Mouse (Mus musculus) heart, adult 11 months (tissue): ENCODE results near the gene Ccr7.
A peak's percentile ranks its signal among the peaks of the same experiment; 100 is the strongest.

Source experiments
- DNase-seq: peaks from one replicate; pipeline ENCODE4 v3.0.0; 2022

Ccr7 gene

DNA sequence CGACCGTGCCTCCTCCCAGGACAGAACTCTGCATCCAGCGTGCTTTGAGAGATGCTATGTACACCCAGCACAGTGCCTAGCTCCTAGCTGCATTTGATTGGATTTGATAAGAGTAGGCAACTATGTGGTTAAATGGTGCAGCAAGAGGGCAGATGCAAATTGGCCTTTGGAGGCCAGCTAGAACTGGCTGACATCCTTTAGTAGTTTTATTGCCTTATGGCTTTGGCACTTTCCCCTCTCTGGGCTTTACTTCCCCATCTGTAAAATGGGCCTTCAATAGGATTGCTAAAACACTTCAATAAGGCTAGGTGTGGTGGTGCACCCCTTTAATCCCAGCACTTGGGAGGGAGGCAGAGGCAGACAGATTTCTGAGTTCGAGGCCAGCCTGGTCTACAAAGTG, 17.9 kb downstream of the Ccr7 start:
- no peak for DNase-seq

DNA sequence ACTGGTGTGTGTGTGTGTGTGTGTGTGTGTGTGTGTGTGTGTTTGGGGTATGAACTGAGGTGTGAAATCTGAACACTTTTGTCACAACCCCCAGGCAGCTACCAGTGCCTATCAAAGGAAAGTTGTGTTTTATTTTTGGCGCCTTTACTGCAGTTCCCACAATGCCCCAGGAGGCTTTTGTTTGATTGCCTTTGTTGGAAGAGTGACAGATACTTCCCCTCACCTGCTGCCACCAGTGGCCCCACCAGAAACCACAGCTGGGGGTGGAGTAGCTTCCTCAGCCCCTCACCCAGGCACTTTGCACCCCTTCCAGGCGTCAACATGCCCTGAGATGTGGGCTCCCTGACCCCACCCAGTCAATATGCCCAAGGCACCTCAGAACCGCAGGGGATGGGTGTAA, 18.5 kb downstream of the Ccr7 start:
- DNase-seq, result no peak

DNA sequence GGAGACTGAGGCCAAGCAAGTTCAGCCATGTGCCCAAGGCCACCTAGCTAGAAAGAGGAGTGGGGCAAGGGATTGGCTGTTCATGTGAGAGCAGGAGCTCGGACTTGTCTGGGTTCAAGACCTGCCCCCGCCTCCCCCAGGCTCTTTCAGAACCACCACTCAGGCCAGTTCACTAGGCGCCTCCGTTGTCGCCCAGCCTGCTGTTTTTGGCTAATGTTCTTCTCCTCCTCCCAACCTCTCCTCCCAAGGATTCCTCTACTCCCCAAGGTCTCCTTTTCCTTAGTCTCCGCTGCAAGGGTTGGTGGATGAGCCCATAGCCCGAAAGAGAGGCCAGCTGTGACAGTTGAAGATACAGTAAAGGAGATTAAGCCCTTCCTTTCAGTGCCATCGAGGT, 19.8 kb downstream of the Ccr7 start:
- DNase-seq, result peak; percentile 96

DNA sequence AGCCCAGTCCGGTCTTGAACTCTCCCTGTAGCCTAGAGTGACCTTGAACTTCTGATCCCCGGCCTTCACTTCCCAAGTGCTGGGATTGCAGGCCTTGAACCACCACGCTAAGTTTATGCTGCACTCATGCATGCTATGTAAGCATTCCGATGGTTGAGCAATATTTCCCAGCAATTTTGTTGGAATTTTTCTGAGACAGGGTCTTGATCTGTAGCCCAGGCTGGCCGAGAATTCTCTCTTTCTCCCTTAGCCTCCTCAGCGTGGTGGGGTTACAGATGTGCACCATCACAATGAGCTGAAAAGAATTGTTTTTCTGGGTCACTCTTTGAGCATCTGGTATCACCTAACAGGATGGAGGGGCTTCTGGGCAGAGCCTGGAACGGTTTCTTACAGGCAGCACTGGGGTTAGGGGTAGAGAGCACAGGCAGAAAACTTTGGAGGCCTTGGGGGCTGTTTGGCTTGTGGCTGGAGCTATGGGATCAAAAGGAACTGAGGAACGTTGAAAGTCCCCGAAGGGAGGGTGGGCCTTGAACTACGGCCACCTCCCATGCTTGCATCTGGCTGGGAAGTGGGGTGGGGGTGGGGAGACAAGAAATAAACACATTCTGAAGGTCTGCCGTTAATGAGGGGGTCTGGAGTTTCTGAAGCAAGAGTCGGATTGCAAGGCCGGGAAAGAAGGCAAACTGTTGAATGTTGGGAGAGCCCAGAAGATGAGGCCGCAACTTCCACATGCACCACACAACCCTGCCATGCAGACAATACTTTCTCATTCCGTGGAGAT, 20.4 kb downstream of the Ccr7 start:
- DNase-seq, result peak; percentile 92

DNA sequence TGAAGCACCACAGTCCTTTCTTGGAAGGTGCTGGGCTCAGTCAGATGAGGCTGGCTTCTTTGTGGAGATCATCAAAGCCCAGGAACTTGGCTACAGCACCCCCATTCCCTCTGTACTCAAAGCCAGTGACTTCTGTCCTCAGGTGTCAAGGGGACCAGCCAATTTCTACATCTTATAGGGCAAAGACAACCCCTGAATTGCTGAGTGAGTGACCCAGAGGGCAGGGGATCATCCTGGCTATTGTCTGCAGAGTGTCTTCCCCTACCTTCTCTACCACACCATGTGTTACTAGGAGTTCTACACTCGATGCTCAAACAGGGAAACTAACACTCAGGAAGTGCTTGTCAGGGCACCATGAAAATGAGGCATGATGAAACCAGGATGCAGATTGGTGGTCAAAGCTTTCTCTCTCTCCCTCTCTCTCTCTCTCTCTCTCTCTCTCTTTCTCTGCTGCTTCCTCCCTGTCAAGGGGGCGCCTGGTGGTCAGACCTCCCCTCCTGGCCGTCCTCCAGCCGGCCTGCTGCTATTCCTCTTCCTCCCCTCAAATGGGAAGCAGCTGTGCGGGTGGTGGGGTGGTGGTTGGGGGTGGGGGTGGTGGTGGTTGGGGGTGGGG, 21.5 kb downstream of the Ccr7 start:
- DNase-seq, result no peak

DNA sequence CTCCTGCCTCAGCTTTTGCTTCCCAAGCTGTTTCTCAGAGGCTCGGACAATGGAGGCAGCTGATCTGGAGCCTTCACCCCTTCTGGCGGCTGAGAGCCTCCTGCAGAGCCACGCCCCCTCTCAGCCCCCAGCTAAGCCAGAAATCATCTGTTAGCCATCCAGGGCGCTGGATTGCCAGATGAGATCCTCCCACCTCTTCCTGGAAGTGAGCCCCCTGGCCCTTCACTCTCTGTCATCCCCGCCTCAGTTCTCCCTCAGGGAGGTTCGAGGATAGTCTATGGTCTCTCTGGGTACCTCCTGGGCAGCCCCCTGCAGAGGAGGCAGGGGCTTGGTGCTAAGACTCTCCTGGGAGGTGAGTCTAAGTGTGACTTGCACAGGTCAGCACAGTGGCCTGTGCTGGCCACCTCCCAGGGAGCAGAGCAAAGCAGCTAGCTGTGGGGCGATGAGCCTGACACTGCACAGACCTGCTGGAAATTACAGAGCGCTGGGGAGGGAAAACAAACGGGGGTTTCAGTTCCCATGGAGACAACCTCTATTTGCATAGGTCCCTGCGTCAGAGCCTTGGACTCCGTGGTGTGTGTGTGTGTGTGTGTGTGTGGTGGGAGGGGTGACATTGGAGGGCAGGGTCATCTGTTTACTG, 22.7 kb downstream of the Ccr7 start:
- DNase-seq, result peak; percentile 97

DNA sequence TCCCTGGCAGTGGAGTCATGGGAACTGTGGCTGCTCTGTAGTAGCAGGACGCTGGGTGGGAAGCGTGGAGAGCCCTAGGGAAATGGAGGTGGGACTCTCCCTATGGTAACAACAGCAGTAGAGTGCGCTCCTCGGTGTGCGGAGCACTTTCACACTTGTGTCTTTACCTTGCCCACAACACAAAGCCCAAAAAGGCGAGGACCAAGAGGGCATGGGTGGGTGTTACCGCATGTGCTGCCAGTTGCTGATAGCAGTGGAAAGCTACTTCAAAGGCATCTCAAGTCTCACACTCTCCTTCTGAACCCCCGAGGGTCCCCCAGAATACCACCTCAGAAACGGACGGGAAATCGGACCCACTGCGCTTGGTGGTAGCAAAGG, 23.4 kb downstream of the Ccr7 start:
- no peak for DNase-seq

DNA sequence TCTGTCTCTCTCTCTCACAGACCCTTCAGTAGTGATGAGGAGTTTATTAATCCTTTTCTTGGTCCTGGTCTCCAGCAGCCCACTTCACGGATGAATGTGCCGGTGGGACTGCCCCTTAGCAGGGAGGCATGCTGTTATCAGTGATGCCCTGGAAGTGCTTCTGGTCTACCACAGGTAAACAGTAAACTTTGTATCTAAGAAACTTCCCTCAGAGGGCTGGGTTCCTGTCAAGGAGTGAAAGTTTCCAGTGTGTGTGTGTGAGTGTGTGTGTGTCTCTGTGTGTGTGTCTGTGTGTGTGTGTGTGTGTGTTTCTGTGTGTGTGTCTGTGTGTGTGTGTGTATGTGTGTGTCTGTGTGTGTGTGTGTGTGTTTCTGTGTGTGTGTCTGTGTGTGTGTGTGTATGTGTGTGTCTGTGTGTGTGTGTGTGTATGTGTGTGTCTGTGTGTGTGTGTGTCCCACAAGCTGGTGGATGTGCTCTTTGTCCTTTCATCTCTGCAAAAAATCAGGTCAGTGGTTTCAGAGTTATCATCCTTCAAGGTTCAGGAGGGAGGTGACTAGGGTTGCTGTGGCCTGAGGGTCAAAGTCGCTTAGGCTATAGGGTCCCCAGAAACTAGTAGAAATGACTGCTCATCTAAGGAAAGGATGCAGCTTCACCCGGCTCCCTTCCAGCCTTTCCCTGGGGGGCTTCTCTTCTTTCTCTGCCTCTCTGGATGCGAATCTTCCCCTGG, 24.0 kb downstream of the Ccr7 start:
- DNase-seq, result peak; percentile 80

DNA sequence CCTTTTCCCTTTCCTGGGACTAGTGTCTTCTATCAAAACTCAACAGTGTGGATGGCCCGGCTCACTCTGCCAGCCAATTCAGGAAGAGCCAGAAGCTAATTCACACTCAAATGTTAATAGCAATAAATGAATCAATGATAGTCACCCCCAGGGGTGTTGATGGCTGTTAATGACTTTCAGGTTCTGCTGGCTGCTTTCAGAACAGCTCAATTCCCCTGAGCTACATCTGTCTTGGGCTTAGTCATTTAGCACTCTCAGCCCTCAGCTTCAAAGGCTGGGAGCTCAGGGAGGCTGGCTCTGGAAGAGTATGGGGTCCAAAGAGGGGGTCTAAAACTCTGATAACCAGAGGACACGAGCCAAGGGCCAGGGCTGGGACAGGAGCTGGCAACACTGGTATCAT, 25.6 kb downstream of the Ccr7 start:
- no peak for DNase-seq

DNA sequence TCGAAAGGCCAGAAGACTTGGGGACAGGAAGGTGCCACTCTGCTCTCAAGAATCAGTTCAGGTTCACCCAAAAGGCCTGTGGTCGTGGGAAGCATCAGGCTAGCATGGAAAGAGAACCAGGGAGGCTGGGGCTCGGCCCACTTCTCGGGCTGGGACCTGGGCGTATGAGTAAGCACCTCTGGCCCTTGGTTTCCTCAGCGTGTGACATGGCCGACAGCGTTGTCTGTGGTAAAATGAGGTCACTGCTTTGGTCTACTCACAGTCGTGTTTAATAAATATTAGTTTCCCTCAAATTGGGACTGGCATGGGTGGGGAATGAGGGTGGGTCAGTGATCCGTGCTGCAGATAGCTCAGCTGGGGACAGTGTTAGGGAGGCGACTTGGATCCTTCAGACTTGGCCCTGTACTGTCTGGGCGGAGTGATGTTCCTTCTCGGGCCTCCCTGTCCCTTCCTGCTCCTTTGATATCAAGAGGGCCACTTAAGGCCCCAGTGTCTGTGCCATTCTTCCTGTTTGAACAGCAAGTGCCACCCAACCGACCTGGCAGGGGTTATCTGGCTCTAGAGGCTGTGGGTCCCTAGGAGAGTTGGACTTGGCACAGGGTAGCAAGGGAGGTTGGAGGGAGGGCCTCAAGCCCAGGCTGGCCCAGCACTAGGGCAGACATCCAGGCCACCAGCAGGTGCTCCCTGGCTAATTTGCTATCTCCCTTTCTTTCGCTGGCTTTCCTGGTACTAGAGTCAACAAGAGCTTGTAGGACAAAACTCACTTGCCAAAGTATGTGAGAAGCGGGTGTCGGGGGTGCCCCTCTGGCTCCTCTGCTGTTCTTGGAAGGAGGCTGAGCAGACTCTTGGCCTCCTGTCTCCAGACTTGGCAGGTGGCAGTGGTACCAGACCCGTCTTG, 26.8 kb downstream of the Ccr7 start:
- peak; percentile 95 for DNase-seq

DNA sequence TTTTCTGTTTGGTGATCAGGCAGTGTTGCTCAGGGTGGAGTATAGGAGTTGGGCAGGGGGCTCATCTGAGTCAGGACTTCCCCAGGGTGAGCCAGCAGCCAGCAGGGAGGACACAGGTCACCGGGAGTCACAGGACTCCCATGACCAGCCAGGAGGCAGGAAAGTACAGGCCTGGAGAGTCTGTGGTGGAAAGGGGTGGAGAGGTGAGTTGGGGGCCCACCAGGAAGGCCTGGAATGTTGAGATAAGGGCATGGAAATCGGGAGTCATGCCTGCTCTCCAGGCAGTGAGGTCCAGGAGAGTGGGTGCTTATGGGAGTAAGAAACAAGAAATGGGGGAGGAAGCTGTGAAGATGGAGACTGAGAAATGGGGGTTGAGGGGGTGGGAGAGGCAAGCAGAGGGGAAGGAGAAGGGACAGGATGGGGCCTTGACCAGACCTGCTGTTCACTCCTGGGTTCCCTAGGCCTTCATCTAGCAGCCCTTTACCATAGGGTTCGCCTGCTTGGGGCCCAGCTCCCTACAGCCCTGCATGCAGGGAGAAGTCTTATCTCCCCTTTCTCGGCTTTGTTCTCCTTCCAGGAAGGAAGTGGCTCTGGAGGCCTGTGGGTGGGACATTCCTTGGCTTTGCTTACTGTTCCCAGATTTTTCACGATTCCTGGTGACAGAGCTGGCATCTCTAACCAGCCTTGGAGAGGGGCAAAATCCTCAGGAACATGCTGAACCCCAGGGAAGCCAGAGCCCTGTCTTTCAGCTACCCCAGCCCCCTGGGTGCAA, 28.2 kb downstream of the Ccr7 start:
- DNase-seq, result peak; percentile 98

DNA sequence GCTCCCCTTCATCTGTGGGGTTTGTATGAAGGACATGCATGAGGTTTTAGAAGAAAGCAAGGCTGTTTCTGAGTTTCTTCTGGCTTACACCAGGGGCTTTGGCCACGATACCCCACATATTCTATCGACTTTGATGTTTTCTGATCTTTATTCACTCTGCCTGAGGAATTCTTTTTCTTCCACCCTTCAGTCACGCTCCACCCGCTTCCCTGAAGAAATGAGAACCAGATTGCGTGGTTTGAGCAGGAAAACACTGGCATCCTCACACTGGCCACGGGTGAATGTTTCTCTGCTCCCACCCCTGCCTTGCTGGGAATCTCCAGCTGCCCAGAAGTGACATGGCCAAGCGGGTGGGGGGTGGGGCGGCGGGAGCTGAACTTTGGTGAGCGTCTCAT, 30.2 kb downstream of the Ccr7 start:
- no peak for DNase-seq

DNA sequence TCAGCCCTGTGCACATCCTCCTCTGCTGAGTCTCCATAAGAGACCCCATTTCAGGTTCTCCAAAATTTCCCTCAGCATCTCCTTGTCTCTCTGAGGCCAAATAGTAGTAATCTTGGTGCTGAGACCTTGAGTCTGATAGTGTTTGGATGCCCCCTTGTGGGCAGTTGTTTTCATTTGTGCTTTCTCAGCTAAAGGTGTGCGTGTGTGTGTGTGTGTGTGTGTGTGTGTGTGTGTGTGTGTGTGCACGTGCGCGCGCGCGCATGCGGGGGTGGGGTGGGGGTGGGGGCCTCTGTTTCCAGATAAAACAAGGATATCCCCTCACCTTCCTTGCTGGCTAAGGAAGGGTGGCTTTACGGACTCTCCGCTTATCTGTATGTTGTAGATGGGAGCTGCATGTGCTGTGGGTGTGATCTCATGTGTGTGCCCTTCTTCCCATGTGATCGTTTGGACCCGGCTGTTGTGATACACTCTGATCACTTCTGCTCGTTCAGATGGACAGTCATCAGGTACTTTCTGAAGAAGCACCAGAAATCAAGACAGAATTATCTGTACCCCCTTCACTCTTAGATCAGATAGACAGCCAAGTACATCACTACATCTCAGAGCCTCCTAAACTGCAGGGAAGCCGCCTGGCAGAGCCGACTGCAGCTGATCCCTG, 30.8 kb downstream of the Ccr7 start:
- DNase-seq, result no peak

DNA sequence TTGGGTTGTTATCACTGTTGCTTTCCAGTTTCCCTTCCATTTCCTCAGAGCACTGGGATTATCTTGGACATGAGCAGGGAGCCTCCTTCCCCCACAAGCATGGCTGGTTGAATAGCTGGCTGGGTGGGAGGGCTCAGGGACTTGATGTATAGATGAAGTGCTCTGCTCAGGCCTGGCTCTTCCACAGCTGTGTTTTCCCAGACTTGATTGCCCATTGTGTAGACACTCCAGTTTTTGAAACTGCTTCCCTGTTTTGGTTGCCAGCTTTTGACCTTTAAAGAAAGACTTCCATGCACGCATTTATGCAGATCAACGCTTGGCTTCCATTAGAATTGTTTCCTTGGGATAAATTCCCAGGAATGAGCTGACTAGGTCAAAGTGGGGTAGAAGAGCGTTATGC, 32.2 kb downstream of the Ccr7 start:
- DNase-seq, result no peak

DNA sequence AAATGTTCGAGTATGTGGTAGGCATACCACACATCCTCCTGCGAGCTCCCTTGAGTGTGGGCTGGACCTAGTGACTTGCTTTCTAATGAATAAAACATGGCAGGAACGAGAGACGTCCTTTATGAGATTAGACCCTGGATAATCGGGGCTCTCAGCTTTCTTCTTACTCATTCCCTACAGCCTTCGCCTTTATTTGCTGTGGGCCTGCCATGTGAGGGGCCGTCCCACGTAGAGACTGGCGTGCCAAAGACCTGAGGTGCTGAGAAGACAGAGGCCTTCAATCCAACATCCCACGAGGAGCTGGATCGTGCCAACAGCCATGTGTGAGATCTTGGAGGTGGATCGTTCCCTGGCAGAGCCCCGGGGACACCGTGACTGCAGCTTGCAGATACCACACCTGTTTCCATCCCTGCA, 33.7 kb downstream of the Ccr7 start:
- DNase-seq, result peak; percentile 91

DNA sequence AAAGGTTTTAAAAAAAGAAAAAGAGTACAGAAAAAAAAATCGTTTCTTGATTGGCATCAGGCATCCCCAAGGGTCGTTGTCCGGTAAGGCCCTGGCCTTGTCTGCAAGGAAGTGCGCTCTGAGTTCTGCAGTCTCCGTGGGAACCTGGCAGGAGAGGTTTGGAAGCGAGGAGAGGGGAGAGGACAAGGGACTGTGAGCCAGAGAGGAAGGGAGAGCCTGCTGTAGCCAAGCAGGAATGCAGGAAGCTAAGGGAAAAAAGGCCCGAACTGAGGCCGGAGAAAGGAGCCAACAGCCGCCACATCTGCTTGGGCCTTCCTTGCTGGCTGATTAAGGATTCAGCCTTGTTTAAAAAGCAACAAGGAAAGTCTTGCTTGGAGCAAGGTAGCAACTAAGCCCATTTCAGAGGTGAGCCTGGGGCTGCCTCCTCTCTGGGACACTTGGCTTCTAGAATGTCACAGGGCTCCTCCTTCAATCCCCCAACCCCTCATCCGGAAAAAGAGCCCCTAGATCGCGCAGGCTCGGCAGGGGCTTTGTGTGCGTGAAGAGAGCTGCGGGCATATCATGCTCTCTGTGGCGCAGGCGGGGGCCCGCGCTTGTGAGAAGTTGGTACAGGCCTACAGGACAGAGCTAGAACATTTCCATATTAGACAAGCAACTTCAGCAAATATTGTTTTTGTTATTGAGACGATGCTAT, 34.2 kb downstream of the Ccr7 start:
- peak; percentile 97 for DNase-seq

DNA sequence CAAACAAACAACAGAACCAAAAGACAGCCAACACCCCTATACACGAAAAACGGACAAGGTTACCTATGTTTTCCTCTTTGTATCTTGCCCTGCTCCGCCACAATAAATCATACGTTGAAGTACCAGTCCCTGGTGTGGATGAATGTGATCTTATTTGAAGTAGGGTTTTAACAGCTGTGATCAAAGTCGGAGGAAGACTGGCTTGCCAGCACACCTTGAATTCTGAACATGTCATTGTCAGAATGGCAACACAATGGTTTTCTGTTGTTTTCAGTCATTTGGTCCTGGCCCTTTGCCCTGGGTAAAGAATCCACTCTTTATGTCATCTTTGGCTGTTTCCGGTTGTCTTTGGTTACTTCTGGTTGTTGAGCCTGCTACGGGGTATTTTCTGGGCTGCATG, 35.9 kb downstream of the Ccr7 start:
- no peak for DNase-seq

DNA sequence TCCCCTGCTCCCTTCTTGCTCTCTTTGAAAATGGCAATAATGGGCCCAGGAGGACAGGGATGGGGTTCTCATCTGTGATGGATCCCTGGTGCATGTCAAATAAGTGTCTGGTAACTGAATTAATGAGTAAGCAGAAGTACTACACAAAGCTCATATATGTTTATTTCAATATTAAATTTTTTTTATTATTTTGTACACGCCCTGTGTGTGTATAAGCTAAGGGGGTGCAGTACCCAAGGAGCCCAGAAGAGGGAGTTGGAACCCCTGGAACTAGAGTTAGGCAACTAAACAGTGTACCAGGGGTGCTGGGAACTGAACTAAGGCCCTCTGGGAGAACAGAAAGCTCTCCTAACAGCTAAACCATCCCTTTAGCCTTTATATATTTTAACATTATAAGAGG, 36.5 kb downstream of the Ccr7 start:
- DNase-seq, result no peak

DNA sequence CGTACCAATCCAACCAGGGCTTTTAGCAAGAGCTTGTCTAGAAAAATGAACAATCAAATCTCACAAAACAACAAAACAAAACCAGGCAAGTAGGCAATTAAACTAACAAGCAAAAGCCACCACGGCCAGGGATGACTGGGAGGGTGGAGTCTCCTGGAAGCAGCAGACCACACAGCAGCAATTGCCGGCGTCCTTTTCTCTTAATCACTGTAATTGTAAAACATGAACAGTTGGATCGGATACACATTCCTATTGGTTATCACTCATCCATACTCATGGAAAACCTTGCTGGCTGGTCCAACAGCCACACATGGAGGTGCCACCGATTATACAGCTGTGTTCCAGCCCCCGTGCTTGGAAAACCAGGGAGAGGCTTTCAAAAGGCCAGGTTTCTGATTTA, 37.0 kb downstream of the Ccr7 start:
- no peak for DNase-seq

DNA sequence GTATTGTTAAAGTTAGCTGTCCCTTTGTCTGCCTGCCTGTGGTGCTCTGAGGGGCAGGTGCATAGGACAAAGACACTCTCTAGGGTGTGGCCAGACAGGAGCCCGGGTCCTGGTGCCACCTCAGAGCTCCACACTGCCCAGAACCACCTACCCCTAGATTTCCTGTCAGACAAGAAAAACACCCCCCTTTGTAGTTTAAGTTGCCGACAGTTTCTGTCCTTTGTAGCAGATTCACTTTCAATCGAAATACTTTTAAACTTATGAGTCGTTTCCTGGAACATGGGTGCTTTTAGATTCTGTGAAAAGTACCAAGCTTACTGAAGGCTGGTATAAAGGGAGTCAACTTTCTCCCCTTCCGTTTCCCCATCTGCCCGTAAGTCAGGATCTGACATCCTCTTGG, 38.9 kb downstream of the Ccr7 start:
- DNase-seq, result no peak

DNA sequence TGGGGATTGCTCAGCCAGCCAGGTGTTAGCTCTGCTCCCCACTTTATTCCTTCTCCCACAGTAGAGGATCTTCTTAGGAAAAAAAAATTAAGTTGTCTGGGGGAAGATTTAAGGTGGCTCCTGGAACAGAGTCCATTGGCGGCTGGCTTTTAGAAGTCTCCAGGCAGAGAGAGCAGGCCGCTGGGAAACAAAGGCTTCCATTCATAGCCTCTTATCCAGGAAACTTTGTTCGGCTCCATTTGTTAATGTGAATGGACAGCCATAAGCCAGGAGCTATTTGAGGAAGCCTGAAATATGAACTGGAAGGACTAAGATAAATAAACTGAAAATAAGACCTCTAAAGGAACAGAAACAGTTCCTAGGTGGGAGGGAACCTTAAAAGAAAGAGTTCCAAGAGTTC, 41.8 kb downstream of the Ccr7 start:
- no peak for DNase-seq
